In the genomic region with DNA sequence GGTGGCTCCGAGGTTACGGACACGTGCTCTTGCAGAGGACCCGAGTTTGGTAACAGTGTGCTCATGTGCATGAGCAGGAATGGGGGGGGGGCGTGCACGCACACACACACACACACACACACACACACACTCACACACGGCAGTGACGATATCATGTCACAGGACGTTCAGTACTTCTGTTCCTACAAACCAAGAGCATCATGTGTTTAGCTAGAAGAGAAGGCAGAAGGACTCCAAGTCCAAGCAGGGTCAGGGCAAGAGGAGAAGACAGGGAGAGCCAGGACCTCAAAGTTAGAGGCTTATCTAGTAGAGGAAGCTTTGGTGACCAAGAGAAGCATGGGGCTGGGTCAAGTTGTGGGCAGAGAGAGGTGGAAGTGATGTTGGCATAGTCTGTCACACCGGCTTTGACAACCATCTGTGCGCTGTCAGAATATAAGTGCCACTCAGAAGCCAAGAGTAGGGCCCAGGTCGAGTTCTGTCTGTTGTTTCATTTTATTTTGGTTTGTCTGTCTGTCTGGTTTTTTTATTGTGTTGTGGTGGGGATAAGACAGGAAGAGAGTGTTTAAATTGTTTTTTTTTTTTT, we compare ENCODE assay signal across 18 mouse cellular contexts.
A peak's percentile ranks its signal among the peaks of the same experiment; 100 is the strongest.
DNase-seq lines count a peak whose midpoint lies in the region; ATAC-seq and TF ChIP-seq lines count a peak whose summit lies in the region.
"Had no signal": no experiment of that assay in that cellular context is flagged by ENCODE, and none has a peak within 500 bp of the region (broad histone marks: within the 10 kb centered on the region; RNA-seq: fewer than 3 reads in every experiment).

No protein-coding gene starts in this region.

- H3K4me1 ChIP-seq in heart, adult 2 months (ENCODE audit: control insufficient read depth, insufficient read depth, low read length), result peaks cover 24% of the 10 kb centered on the region
- peaks cover 11% of the 10 kb centered on the region for H3K4me1 ChIP-seq in bone marrow, adult 2 months (ENCODE audit: control insufficient read depth, insufficient read depth, low read length)
- no peaks in the 10 kb centered on the region for H3K4me1 ChIP-seq in hindbrain, embryonic 16.5 days (ENCODE audit: control insufficient read depth, insufficient read depth, low read depth, low read length)

- TF ChIP-seq CTCF in heart, adult 2 months (IDR thresholded peaks at IDR 0.05), result no peak
- no peak for TF ChIP-seq CTCF in bone marrow, adult 2 months (IDR thresholded peaks at IDR 0.05; ENCODE audit: control insufficient read depth, insufficient read depth, low read length)

- H3K36me3 ChIP-seq in heart, adult 2 months (ENCODE audit: control insufficient read depth, insufficient read depth, low read length), result no peaks in the 10 kb centered on the region; the same call in 1 of the 2 replicates
- no peaks in the 10 kb centered on the region for H3K36me3 ChIP-seq in hindbrain, embryonic 16.5 days (ENCODE audit: control insufficient read depth, insufficient read depth, low read length)
- H3K36me3 ChIP-seq: embryonic facial prominence, embryonic 12.5 days; heart, embryonic 15.5 days had no signal

- no peaks in the 10 kb centered on the region for H3K27me3 ChIP-seq in heart, adult 2 months (ENCODE audit: control insufficient read depth, insufficient read depth, low read length)
- H3K27me3 ChIP-seq in hindbrain, embryonic 16.5 days (replicated peaks; ENCODE audit: control insufficient read depth, insufficient read depth, low read length), result no peaks in the 10 kb centered on the region
- H3K27me3 ChIP-seq: embryonic facial prominence, embryonic 12.5 days; heart, embryonic 15.5 days; limb, embryonic 12.5 days had no signal

- no peak overlapping the region for H3K4me2 ChIP-seq in hindbrain, embryonic 16.5 days (ENCODE audit: low read length)
- H3K4me2 ChIP-seq: embryonic facial prominence, embryonic 12.5 days; heart, embryonic 15.5 days; hindbrain, embryonic 14.5 days; limb, embryonic 12.5 days; midbrain, embryonic 11.5 days had no signal

- peak; percentile 27; the same call in 1 of the 2 replicates for ATAC-seq in megakaryocyte progenitor cell, adult 5-6 weeks (replicated peaks; ENCODE audit: poor library complexity)
- no peak for ATAC-seq in hindbrain, embryonic 16.5 days
- ATAC-seq: forebrain, postnatal 0 days had no signal

- no peak overlapping the region for H3K9ac ChIP-seq in heart, adult 2 months (ENCODE audit: low read depth, low read length)
- no peak overlapping the region for H3K9ac ChIP-seq in hindbrain, embryonic 16.5 days (ENCODE audit: low read depth, low read length)
- H3K9ac ChIP-seq: embryonic facial prominence, embryonic 12.5 days; forebrain, postnatal 0 days; heart, embryonic 15.5 days; hindbrain, embryonic 14.5 days; limb, embryonic 12.5 days; liver, embryonic 14.5 days had no signal

- H3K4me3 ChIP-seq in heart, adult 2 months, result no peak overlapping the region
- H3K4me3 ChIP-seq in bone marrow, adult 2 months (replicated peaks; ENCODE audit: control insufficient read depth, low read depth, low read length), result no peak overlapping the region
- no peak overlapping the region for H3K4me3 ChIP-seq in hindbrain, embryonic 16.5 days (ENCODE audit: low read length)
- H3K4me3 ChIP-seq: embryonic facial prominence, embryonic 12.5 days; heart, embryonic 15.5 days; limb, embryonic 12.5 days had no signal

- no peaks in the 10 kb centered on the region; the same call in 1 of the 2 replicates for H3K79me2 ChIP-seq in heart, adult 2 months (replicated peaks; ENCODE audit: control insufficient read depth, insufficient read depth, low read length)

- WGBS in heart, adult 2 months, result 74% methylated on average over 12 of the region's 12 CpGs
- 46% methylated on average over 12 of the region's 12 CpGs for WGBS in bone marrow, adult 2 months
- WGBS in hindbrain, embryonic 16.5 days, result 97% methylated on average over 12 of the region's 12 CpGs

- no peak for TF ChIP-seq POLR2A in heart, adult 2 months (IDR thresholded peaks at IDR 0.05; ENCODE audit: insufficient read depth, low read depth, low read length)
- no peak for TF ChIP-seq POLR2A in bone marrow, adult 2 months (IDR thresholded peaks at IDR 0.05; ENCODE audit: borderline replicate concordance, control insufficient read depth, low read depth, low read length)

- peak overlapping the region; percentile 58 for H3K27ac ChIP-seq in heart, adult 2 months
- peak overlapping the region; percentile 82 for H3K27ac ChIP-seq in bone marrow, adult 2 months (ENCODE audit: control insufficient read depth, insufficient read depth, low read depth, low read length, poor library complexity)
- no peak overlapping the region for H3K27ac ChIP-seq in hindbrain, embryonic 16.5 days (ENCODE audit: low read depth, low read length)
- H3K27ac ChIP-seq: hindbrain, embryonic 14.5 days; limb, embryonic 12.5 days; liver, embryonic 14.5 days had no signal

- TF ChIP-seq EP300 in heart, adult 2 months (IDR thresholded peaks at IDR 0.05; ENCODE audit: insufficient read depth, low read depth, low read length), result peak; percentile 72; the same call in 1 of the 2 replicates

- intact Hi-C loops in heart, adult 2 months (cut with DNase I), result no loop called here

- peak in 1 of 2 experiments; percentile 32 for DNase-seq in heart, adult 2 months
- no peak for DNase-seq in heart, postnatal 4 days
- peak; percentile 52 for DNase-seq in 416B (ENCODE audit: low read depth)
- DNase-seq in embryo, embryonic 10 days (ENCODE audit: low spot score), result no peak
- no peak for DNase-seq in layer of hippocampus, postnatal 25 days (ENCODE audit: extremely low spot score in 1 of 2, low spot score in 1 of 2)
- DNase-seq: cerebellum, adult 11 months; forebrain, postnatal 0 days; gastrocnemius, postnatal 10 days; kidney, adult 11 months had no signal

- H3K9me3 ChIP-seq in hindbrain, embryonic 16.5 days (ENCODE audit: control insufficient read depth, low read length), result no peaks in the 10 kb centered on the region
- H3K9me3 ChIP-seq: embryonic facial prominence, embryonic 12.5 days; heart, embryonic 15.5 days; limb, embryonic 12.5 days had no signal
